Mouse (Mus musculus) frontal cortex, postnatal 36 days (tissue): ENCODE results near the gene Prl3d2.
"Not testable (repeated sequence)": the region's sequence is repeated elsewhere in the genome, so short reads cannot be mapped to it uniquely, and the experiment has no call there.

Experiments
- DNase-seq, 2 experiments: peaks; one replicate each; pipeline ENCODE4 v3.0.0; 2022; ENCODE audit warnings: low spot score in 2 of 2

Gene Prl3d2

DNA sequence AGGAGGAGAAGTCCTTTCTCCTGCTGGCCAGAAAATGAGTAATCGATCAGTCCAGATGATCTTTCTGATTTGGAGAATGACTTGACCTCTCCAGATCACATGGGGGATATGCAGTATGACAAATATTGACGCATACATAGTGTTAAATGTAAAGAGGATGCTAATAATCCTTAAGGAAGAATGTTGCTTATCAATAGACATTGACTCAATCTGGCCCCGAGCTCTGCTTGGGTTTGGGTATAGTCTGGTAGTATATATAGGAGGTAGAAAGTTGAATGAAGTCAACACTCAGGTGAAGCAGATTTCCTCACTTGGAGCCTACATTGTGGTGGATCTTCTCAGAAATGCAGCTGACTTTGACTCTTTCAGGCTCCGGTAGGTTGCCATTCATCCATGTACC, at the start of gene Prl3d2:
Prl3d2 (plus strand) TSS at position 301 of the 400 bp plus-strand sequence.
- not testable (repeated sequence) for DNase-seq

- DNase-seq: not testable (repeated sequence)
These were observed 27.6 kb upstream of the Prl3d2 start, which contains the start of gene Prl3d1 for GRCm38 (mm10) chr13:27093890-27094289. TSS of gene Prl3d1 (plus strand) at chr13:27094190.

GRCm38 (mm10) chr13:27148264-27148663, 26.8 kb downstream of the Prl3d2 start:
- no peak for DNase-seq

GRCm38 (mm10) chr13:27156490-27156889, 35.0 kb downstream of the Prl3d2 start, which contains the start of gene Prl3d3:
TSS of gene Prl3d3 (plus strand) at chr13:27156790.
- not testable (repeated sequence) for DNase-seq
